Mouse (Mus musculus): ENCODE measurements around the gene Agap1. TPM values are rescaled to one million over a fixed set of nuclear protein-coding genes. Genes with fewer than 3 reads are reported as not detected.
A peak's percentile ranks its signal among the peaks of the same experiment; 100 is the strongest.

Agap1 gene
- polyA plus RNA-seq, 1 experiment from 2014 or later, result 4.2 TPM

- TF ChIP-seq CTCF (IDR thresholded peaks at IDR 0.05; ENCODE audit: low read depth), result no peak
- no peak for TF ChIP-seq EP300 (optimal IDR thresholded peaks at IDR 0.05)
Observed at GRCm38 (mm10) chr1:89763912-89764311, 309.3 kb downstream of the Agap1 start.

GRCm38 (mm10) chr1:89766891-89767290 is 312.3 kb downstream of the Agap1 start:
- Histone ChIP-seq H3K9ac (ENCODE audit: low read length) (no peak overlapping the region), H3K27ac (replicated peaks) (no peak overlapping the region), H3K4me1 (replicated peaks; ENCODE audit: control insufficient read depth, insufficient read depth) (no peaks in the 10 kb centered on the region), H3K4me2 (replicated peaks; ENCODE audit: low read depth) (no peak overlapping the region), H3K27me3 (ENCODE audit: control insufficient read depth, insufficient read depth, low read length) (no peaks in the 10 kb centered on the region), H3K4me3 (ENCODE audit: low read depth, low read length) (no peak overlapping the region), H3K36me3 (ENCODE audit: control insufficient read depth, insufficient read depth, low read length) (no peaks in the 10 kb centered on the region), H3K9me3 (ENCODE audit: control insufficient read depth, low read length) (no peaks in the 10 kb centered on the region)
- ATAC-seq (ENCODE audit: low FRiP score, low TSS enrichment) (no peak), DNase-seq (ENCODE audit: low spot score) (no peak)
- no peak for TF ChIP-seq EP300 (optimal IDR thresholded peaks at IDR 0.05)
- TF ChIP-seq CTCF (IDR thresholded peaks at IDR 0.05; ENCODE audit: low read depth), result no peak
- 60% methylated on average over 8 of the region's 8 CpGs for WGBS

More at GRCm38 (mm10) chr1:89763912-89764311, 309.3 kb downstream of the Agap1 start:
- no peaks in the 10 kb centered on the region for H3K27me3 ChIP-seq (ENCODE audit: control insufficient read depth, insufficient read depth, low read length)
- no peak overlapping the region for H3K4me3 ChIP-seq (ENCODE audit: low read depth, low read length)
- WGBS, result 28% methylated on average over 3 of the region's 3 CpGs
- H3K36me3 ChIP-seq (ENCODE audit: control insufficient read depth, insufficient read depth, low read length), result no peaks in the 10 kb centered on the region
- no peak overlapping the region for H3K27ac ChIP-seq (replicated peaks)
- H3K9ac ChIP-seq (ENCODE audit: low read length), result no peak overlapping the region
- no peaks in the 10 kb centered on the region for H3K9me3 ChIP-seq (ENCODE audit: control insufficient read depth, low read length)
- no peak for ATAC-seq (ENCODE audit: low FRiP score, low TSS enrichment)
- no peaks in the 10 kb centered on the region for H3K4me1 ChIP-seq (replicated peaks; ENCODE audit: control insufficient read depth, insufficient read depth)
- H3K4me2 ChIP-seq (replicated peaks; ENCODE audit: low read depth), result no peak overlapping the region
- no peak for DNase-seq (ENCODE audit: low spot score)

DNA sequence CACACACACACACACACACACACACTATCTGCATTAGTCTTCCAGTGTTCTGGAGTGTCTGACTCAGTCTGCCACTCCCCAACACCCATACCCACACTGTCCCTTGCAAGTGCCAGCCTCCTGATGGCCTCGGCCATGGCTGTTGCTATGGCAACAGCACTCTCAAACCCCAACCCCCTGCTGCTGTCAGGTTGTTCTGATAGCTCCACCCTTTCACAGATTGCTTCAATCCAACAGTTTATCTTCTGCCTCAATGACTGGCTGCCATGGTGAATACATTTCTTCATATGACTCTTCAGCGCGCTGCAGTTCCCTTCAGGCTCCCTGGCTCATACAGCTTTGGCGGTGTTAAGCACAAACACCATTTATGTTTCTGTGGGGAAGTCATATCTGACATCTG is 315.0 kb downstream of the Agap1 start:
- no peaks in the 10 kb centered on the region for H3K27me3 ChIP-seq (ENCODE audit: control insufficient read depth, insufficient read depth, low read length)
- no peaks in the 10 kb centered on the region for H3K4me1 ChIP-seq (replicated peaks; ENCODE audit: control insufficient read depth, insufficient read depth)
- 88% methylated on average over 4 of the region's 4 CpGs for WGBS
- no peaks in the 10 kb centered on the region for H3K36me3 ChIP-seq (ENCODE audit: control insufficient read depth, insufficient read depth, low read length)
- DNase-seq (ENCODE audit: low spot score) (no peak), ATAC-seq (ENCODE audit: low FRiP score, low TSS enrichment) (no peak)
- no peak overlapping the region for H3K27ac ChIP-seq (replicated peaks)
- H3K9ac ChIP-seq (ENCODE audit: low read length), result no peak overlapping the region
- H3K4me3 ChIP-seq (ENCODE audit: low read depth, low read length), result no peak overlapping the region
- TF ChIP-seq CTCF (IDR thresholded peaks at IDR 0.05; ENCODE audit: low read depth) (no peak), EP300 (optimal IDR thresholded peaks at IDR 0.05) (no peak)
- no peaks in the 10 kb centered on the region for H3K9me3 ChIP-seq (ENCODE audit: control insufficient read depth, low read length)
- no peak overlapping the region for H3K4me2 ChIP-seq (replicated peaks; ENCODE audit: low read depth)

DNA sequence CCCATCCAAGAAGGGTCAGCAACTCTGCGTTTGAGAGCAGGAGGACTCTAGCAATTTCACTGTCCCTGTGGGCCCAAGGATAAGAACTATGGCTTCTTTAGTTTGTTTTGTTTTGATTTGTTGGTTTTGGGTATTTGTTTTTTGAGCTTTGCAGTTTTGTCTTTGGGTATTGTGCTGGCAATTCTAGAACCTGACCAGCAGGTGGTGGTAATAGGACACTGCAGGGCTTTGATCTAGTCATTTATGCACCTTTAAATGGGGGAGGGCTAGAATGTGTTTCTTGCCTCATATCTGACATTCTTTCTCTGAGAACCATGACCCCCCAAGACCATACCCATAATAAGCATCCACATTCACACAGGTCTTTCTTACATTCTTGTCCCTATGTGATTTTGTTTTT is 315.7 kb downstream of the Agap1 start:
- 73% methylated on average over 1 of the region's 1 CpGs for WGBS
- ATAC-seq (ENCODE audit: low FRiP score, low TSS enrichment) (no peak), DNase-seq (ENCODE audit: low spot score) (no peak)
- Histone ChIP-seq H3K9me3 (ENCODE audit: control insufficient read depth, low read length) (no peaks in the 10 kb centered on the region), H3K4me3 (ENCODE audit: low read depth, low read length) (no peak overlapping the region), H3K4me2 (replicated peaks; ENCODE audit: low read depth) (no peak overlapping the region), H3K27ac (replicated peaks) (no peak overlapping the region), H3K36me3 (ENCODE audit: control insufficient read depth, insufficient read depth, low read length) (no peaks in the 10 kb centered on the region), H3K9ac (ENCODE audit: low read length) (no peak overlapping the region), H3K27me3 (ENCODE audit: control insufficient read depth, insufficient read depth, low read length) (no peaks in the 10 kb centered on the region), H3K4me1 (replicated peaks; ENCODE audit: control insufficient read depth, insufficient read depth) (no peaks in the 10 kb centered on the region)
- TF ChIP-seq EP300 (optimal IDR thresholded peaks at IDR 0.05) (no peak), CTCF (IDR thresholded peaks at IDR 0.05; ENCODE audit: low read depth) (peak; percentile 51)

DNA sequence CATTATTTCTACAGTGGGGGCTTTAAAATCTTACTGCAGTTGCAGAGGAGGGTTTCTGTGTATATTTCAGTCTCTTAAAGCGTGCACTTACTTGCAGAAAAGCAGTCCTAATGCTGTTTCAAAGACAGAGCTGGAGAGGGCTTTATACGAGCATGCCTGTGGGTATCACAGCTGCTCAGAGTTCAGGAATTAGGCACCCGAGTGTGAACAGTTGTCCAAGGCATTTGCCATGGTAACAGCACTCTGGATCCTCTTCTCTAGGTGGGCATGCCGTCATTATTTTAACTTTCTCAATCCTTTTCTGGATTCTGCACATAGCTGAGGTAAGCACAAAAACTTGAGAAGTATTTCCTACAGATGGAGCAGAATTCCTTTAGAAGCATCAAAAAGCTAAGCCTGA is 321.1 kb downstream of the Agap1 start:
- TF ChIP-seq CTCF (IDR thresholded peaks at IDR 0.05; ENCODE audit: low read depth), result no peak
- no peak for TF ChIP-seq EP300 (optimal IDR thresholded peaks at IDR 0.05)
- WGBS, result 39% methylated on average over 4 of the region's 4 CpGs
- H3K4me1 ChIP-seq (replicated peaks; ENCODE audit: control insufficient read depth, insufficient read depth), result no peaks in the 10 kb centered on the region
- H3K9me3 ChIP-seq (ENCODE audit: control insufficient read depth, low read length), result no peaks in the 10 kb centered on the region
- no peak overlapping the region for H3K27ac ChIP-seq (replicated peaks)
- no peaks in the 10 kb centered on the region for H3K27me3 ChIP-seq (ENCODE audit: control insufficient read depth, insufficient read depth, low read length)
- ATAC-seq (ENCODE audit: low FRiP score, low TSS enrichment) (no peak), DNase-seq (ENCODE audit: low spot score) (no peak)
- H3K4me3 ChIP-seq (ENCODE audit: low read depth, low read length), result no peak overlapping the region
- no peaks in the 10 kb centered on the region; the same call in 1 of the 2 replicates for H3K36me3 ChIP-seq (ENCODE audit: control insufficient read depth, insufficient read depth, low read length)
- H3K4me2 ChIP-seq (replicated peaks; ENCODE audit: low read depth), result no peak overlapping the region
- no peak overlapping the region for H3K9ac ChIP-seq (ENCODE audit: low read length)

GRCm38 (mm10) chr1:89780675-89781074 is 326.1 kb downstream of the Agap1 start:
- 60% methylated on average over 2 of the region's 2 CpGs for WGBS
- DNase-seq (ENCODE audit: low spot score), result no peak

More at GRCm38 (mm10) chr1:89780675-89781074, 326.1 kb downstream of the Agap1 start:
- no peaks in the 10 kb centered on the region for H3K9me3 ChIP-seq (ENCODE audit: control insufficient read depth, low read length)
- H3K36me3 ChIP-seq (ENCODE audit: control insufficient read depth, insufficient read depth, low read length), result peaks cover 3% of the 10 kb centered on the region; the same call in 1 of the 2 replicates
- H3K27ac ChIP-seq (replicated peaks), result no peak overlapping the region
- TF ChIP-seq CTCF (IDR thresholded peaks at IDR 0.05; ENCODE audit: low read depth) (no peak), EP300 (optimal IDR thresholded peaks at IDR 0.05) (no peak)
- ATAC-seq (ENCODE audit: low FRiP score, low TSS enrichment), result no peak
- no peaks in the 10 kb centered on the region for H3K27me3 ChIP-seq (ENCODE audit: control insufficient read depth, insufficient read depth, low read length)
- no peak overlapping the region for H3K9ac ChIP-seq (ENCODE audit: low read length)
- H3K4me2 ChIP-seq (replicated peaks; ENCODE audit: low read depth), result no peak overlapping the region
- no peak overlapping the region for H3K4me3 ChIP-seq (ENCODE audit: low read depth, low read length)
- H3K4me1 ChIP-seq (replicated peaks; ENCODE audit: control insufficient read depth, insufficient read depth), result no peaks in the 10 kb centered on the region

Data from stomach, postnatal 0 days (tissue).